Mouse (Mus musculus) neural tube, embryonic 15.5 days (tissue): ENCODE data around the gene Cct2. TPM values are rescaled to one million over a fixed set of nuclear protein-coding genes. Genes with fewer than 3 reads are reported as not detected.

Experiments
- ATAC-seq: fragments of 200-750 bp; cut with Nextera tagmentation; 2 replicates; pipeline ENCODE4 v1.8.0; 2017; ENCODE audit warnings: mild to moderate bottlenecking, moderate TSS enrichment, moderate library complexity; ENCODE audit not compliant: low FRiP score
- H3K27ac ChIP-seq: fragments of 300-500 bp; sonication (generic); replicated peaks from 2 replicates; pipeline ENCODE4 v1.5.1; 2015; ENCODE audit warnings: mild to moderate bottlenecking, inconsistent platforms
- H3K27me3 ChIP-seq: fragments of 300-500 bp; sonication (generic); replicated peaks from 2 replicates; pipeline ENCODE4 v1.6.1; 2015; ENCODE audit warnings: inconsistent platforms
- H3K36me3 ChIP-seq: fragments of 300-500 bp; sonication (generic); 2 replicates; pipeline ENCODE4 v1.6.1; 2015; ENCODE audit warnings: inconsistent platforms
- H3K4me1 ChIP-seq: fragments of 300-500 bp; sonication (generic); 2 replicates; pipeline ENCODE4 v1.6.1; 2015; ENCODE audit warnings: inconsistent platforms
- H3K4me2 ChIP-seq: fragments of 300-500 bp; sonication (generic); 2 replicates; pipeline ENCODE4 v1.6.1; 2015; ENCODE audit warnings: inconsistent platforms, mild to moderate bottlenecking, moderate library complexity
- H3K4me3 ChIP-seq: fragments of 300-500 bp; sonication (generic); replicated peaks from 2 replicates; pipeline ENCODE4 v1.5.1; 2015; ENCODE audit warnings: mild to moderate bottlenecking, inconsistent platforms
- H3K9ac ChIP-seq: fragments of 300-500 bp; sonication (generic); replicated peaks from 2 replicates; pipeline ENCODE4 v1.6.1; 2015; ENCODE audit warnings: mild to moderate bottlenecking, inconsistent platforms
- H3K9me3 ChIP-seq: fragments of 300-500 bp; sonication (generic); replicated peaks from 2 replicates; pipeline ENCODE4 v1.6.1; 2016; ENCODE audit warnings: inconsistent platforms
- WGBS: fragments of 180-500 bp; shearing (Covaris S2); methylation state at CpG from one replicate; pipeline ENCODE4 v1.1.7; 2015; ENCODE audit warnings: mixed read lengths; 5-methylcytosine and 5-hydroxymethylcytosine counted together
- polyA plus RNA-seq: library from polyadenylated mRNA; unstranded; fragments of >200 nt; fragmentation: Nextera tagmentation; extraction: Ambion mirVana; gene quantifications from 2 replicates; pipeline ENCODE4 v1.2.1, GENCODE M21; 2015

Cct2 gene
- polyA plus RNA-seq = 247 and 251 TPM in 2 replicates

DNA sequence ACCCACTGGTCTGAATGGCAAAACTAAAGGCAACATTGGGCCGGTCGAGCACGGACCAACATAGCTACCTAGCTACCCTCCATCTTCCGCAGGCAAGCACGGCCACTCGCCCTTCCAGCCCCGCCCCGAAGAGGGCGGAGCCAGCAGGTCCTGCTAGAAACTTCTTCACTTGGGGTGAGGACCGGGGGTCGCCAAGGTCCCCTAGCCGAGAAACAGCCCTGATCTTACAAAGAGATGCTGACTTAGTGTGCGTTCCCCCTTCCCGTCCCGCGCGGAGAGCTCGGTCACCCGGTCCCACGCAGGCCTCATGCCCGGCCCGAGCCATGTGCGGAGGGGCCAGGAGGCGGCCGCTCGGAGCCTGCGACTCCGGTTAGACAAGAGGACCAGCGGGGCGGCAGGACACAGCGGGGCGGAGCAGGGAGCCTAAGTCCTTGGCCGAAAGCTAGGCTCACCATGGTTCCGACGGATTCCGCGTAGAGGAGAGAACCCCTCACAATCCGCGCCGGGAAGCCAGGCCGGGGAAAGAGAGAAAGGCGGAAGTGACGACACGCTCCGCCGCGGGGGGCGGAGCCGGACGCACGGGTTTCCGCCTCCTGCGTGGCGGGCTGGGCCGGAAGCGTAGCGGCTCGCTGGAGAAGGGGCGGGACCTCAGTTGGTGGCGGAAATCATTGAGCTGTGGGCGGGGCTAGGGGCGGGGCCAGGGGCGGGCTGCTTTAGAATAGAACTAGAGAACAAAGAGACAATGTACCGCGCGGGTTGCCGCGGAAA lies at the start of gene Cct2:
TSS of gene Cct2 (minus strand) at position 561 of the 768 bp plus-strand sequence.
- Histone ChIP-seq H3K9ac (peak within 1 kb of the TSS; percentile 83), H3K4me2 (peak within 1 kb of the TSS; percentile 67), H3K9me3 (no peaks in the 10 kb centered on the region), H3K4me3 (peak within 1 kb of the TSS; percentile 98), H3K4me1 (peaks cover 20% of the 10 kb centered on the region), H3K27me3 (no peaks in the 10 kb centered on the region), H3K27ac (peak within 1 kb of the TSS; percentile 90), H3K36me3 (peaks cover 34% of the 10 kb centered on the region)
- peak; percentile 96 for ATAC-seq
- under 1% methylated on average over 67 of the region's 68 CpGs for WGBS

GRCm38 (mm10) chr10:117112545-117112944 lies 48.9 kb upstream of the Cct2 start:
- Histone ChIP-seq H3K9me3 (no peaks in the 10 kb centered on the region), H3K27me3 (no peaks in the 10 kb centered on the region), H3K4me3 (no peak overlapping the region), H3K27ac (no peak overlapping the region), H3K4me1 (peaks cover 28% of the 10 kb centered on the region; the same call in 1 of the 2 replicates), H3K36me3 (no peaks in the 10 kb centered on the region), H3K9ac (no peak overlapping the region), H3K4me2 (no peak overlapping the region)
- ATAC-seq = no peak
- 39% methylated on average over 2 of the region's 2 CpGs for WGBS

- H3K9me3 ChIP-seq = no peaks in the 10 kb centered on the region
- no peak overlapping the region for H3K9ac ChIP-seq
- H3K4me3 ChIP-seq = no peak overlapping the region
- H3K36me3 ChIP-seq = no peaks in the 10 kb centered on the region
- H3K27ac ChIP-seq = no peak overlapping the region
- H3K4me2 ChIP-seq = no peak overlapping the region
- H3K27me3 ChIP-seq = no peaks in the 10 kb centered on the region
- WGBS = 49% methylated on average over 7 of the region's 7 CpGs
- peaks cover 30% of the 10 kb centered on the region; the same call in 1 of the 2 replicates for H3K4me1 ChIP-seq
- ATAC-seq = no peak
These were observed 47.8 kb upstream of the Cct2 start for GRCm38 (mm10) chr10:117111455-117111854.

- Histone ChIP-seq H3K9ac (no peak overlapping the region), H3K9me3 (no peaks in the 10 kb centered on the region), H3K4me3 (no peak overlapping the region), H3K4me2 (no peak overlapping the region), H3K27ac (peak overlapping the region; percentile 41; the same call in 1 of the 2 replicates), H3K36me3 (no peaks in the 10 kb centered on the region), H3K27me3 (no peaks in the 10 kb centered on the region), H3K4me1 (peaks cover 31% of the 10 kb centered on the region)
- ATAC-seq = no peak
- 67% methylated on average over 3 of the region's 3 CpGs for WGBS
These were observed 46.7 kb upstream of the Cct2 start for GRCm38 (mm10) chr10:117110271-117110670.

GRCm38 (mm10) chr10:117106686-117107085 lies 43.1 kb upstream of the Cct2 start:
- 21% methylated on average over 3 of the region's 3 CpGs for whole genome bisulfite sequencing
- no peak overlapping the region for H3K27ac ChIP-seq
- ATAC-seq = no peak
- no peaks in the 10 kb centered on the region for H3K27me3 ChIP-seq
- H3K4me1 ChIP-seq = peaks cover 26% of the 10 kb centered on the region
- no peaks in the 10 kb centered on the region for H3K36me3 ChIP-seq
- H3K4me3 ChIP-seq = no peak overlapping the region
- H3K9me3 ChIP-seq = no peaks in the 10 kb centered on the region
- no peak overlapping the region for H3K4me2 ChIP-seq
- no peak overlapping the region for H3K9ac ChIP-seq

DNA sequence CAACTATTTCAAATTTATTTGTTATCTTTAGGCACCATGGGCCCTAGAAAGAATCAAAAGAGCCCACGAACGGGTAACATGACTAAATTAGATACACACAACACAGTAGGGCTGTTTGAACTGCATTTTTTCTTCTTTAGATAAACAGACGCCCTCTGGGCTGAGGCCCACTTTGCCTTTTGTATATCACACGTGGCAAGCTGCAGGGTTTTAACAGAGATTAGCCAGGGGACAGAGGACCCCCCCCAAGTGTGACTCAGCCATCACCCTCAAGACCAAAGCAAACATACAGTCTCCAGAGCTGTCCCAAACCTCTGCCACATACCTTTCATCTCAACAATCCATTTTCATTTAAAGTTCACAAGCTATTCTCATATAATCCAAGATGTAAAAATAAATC lies 42.6 kb upstream of the Cct2 start:
- H3K4me1 ChIP-seq = peaks cover 21% of the 10 kb centered on the region
- H3K9me3 ChIP-seq = no peaks in the 10 kb centered on the region
- H3K27me3 ChIP-seq = no peaks in the 10 kb centered on the region
- no peaks in the 10 kb centered on the region for H3K36me3 ChIP-seq
- no peak overlapping the region for H3K27ac ChIP-seq
- WGBS = 11% methylated on average over 4 of the region's 4 CpGs
- ATAC-seq = no peak
- H3K4me3 ChIP-seq = no peak overlapping the region
- H3K9ac ChIP-seq = no peak overlapping the region
- H3K4me2 ChIP-seq = no peak overlapping the region

- WGBS = 76% methylated on average over 4 of the region's 4 CpGs
- Histone ChIP-seq H3K9me3 (no peaks in the 10 kb centered on the region), H3K27me3 (no peaks in the 10 kb centered on the region), H3K4me2 (no peak overlapping the region), H3K4me1 (peaks cover 20% of the 10 kb centered on the region), H3K4me3 (no peak overlapping the region), H3K27ac (no peak overlapping the region), H3K9ac (no peak overlapping the region), H3K36me3 (no peaks in the 10 kb centered on the region)
- ATAC-seq = no peak
These were observed 41.4 kb upstream of the Cct2 start for GRCm38 (mm10) chr10:117105015-117105414.

DNA sequence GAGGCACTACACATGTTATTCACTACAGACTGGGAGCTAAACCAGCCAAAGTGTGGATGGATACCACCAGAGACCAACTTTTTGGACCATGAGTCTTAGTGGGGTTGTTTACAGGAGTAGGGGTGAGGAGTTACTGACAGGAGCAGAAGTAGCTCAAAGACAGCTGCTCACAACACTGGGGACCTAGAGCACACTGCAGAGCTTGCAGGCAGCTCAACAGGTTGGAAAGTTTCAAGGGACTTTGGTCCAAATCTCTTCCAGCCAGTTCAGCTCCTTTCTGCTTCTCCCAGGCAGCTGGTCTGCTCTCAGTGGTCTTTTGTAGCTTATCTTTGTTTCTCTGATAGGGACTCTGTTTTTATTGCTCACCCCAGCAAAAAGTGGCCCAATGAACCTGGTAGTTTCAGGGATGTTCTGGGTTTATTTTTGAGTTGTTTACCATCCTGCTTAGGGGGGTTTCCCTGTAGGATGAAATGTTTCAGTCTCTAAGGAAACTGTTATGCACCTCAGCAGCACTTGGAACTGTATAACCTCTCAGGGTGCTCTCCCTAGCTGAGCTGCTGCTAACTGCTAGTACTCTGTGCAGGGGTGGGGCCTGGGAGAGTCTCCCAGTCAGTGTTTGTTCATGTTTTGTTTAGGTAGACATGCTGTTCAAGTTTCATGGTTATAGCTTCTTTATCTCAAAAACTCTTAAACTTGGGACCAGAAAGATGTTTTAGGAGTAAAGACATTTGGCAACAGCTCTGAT lies 40.4 kb upstream of the Cct2 start:
- H3K4me1 ChIP-seq = peaks cover 16% of the 10 kb centered on the region
- H3K9me3 ChIP-seq = no peaks in the 10 kb centered on the region
- no peak for ATAC-seq
- no peaks in the 10 kb centered on the region for H3K36me3 ChIP-seq
- H3K4me2 ChIP-seq = no peak overlapping the region
- no peak overlapping the region for H3K9ac ChIP-seq
- no peak overlapping the region for H3K4me3 ChIP-seq
- H3K27me3 ChIP-seq = no peaks in the 10 kb centered on the region
- H3K27ac ChIP-seq = no peak overlapping the region

GRCm38 (mm10) chr10:117100175-117100574 lies 36.6 kb upstream of the Cct2 start:
- Histone ChIP-seq H3K4me3 (no peak overlapping the region), H3K9ac (no peak overlapping the region), H3K27me3 (no peaks in the 10 kb centered on the region), H3K4me1 (0 out of 2 replicates have a peak, but pooled peaks cover 4% of the 10 kb centered on the region), H3K9me3 (no peaks in the 10 kb centered on the region), H3K36me3 (no peaks in the 10 kb centered on the region), H3K27ac (no peak overlapping the region), H3K4me2 (no peak overlapping the region)
- no peak for ATAC-seq
- WGBS = 91% methylated on average over 5 of the region's 5 CpGs

GRCm38 (mm10) chr10:117097116-117097698 lies 33.6 kb upstream of the Cct2 start:
- no peak overlapping the region for H3K9ac ChIP-seq
- no peaks in the 10 kb centered on the region for H3K9me3 ChIP-seq
- ATAC-seq = no peak
- WGBS = 80% methylated on average over 2 of the region's 2 CpGs
- H3K4me3 ChIP-seq = no peak overlapping the region
- no peak overlapping the region for H3K27ac ChIP-seq
- H3K27me3 ChIP-seq = no peaks in the 10 kb centered on the region
- no peaks in the 10 kb centered on the region for H3K36me3 ChIP-seq
- H3K4me1 ChIP-seq = peaks cover 16% of the 10 kb centered on the region
- no peak overlapping the region for H3K4me2 ChIP-seq

DNA sequence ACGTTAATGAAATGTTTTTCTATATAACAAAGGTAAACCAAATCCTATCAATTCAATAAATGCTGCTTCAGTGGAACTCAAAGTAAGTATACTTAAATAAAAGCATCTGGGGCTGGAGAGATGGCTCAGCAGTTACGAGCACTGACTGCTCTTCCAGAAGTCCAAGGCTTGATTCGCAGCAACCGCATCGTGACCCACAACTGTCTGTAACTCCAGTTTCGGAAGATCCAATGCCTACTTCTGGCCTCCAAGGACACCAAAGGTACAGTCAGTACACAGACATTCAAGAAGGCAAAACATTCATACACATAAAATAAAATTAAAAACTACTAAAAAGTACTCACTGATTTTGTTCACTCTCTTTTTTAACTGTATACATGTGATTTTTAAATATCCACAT lies 32.5 kb upstream of the Cct2 start:
- Histone ChIP-seq H3K27ac (no peak overlapping the region), H3K9me3 (no peaks in the 10 kb centered on the region), H3K4me3 (no peak overlapping the region), H3K36me3 (no peaks in the 10 kb centered on the region), H3K4me1 (peaks cover 16% of the 10 kb centered on the region), H3K4me2 (no peak overlapping the region), H3K27me3 (no peaks in the 10 kb centered on the region), H3K9ac (no peak overlapping the region)
- WGBS = 87% methylated on average over 6 of the region's 6 CpGs
- ATAC-seq = no peak
